Mouse (Mus musculus): ENCODE measurements around the gene Cant1.

Gene Cant1

DNA sequence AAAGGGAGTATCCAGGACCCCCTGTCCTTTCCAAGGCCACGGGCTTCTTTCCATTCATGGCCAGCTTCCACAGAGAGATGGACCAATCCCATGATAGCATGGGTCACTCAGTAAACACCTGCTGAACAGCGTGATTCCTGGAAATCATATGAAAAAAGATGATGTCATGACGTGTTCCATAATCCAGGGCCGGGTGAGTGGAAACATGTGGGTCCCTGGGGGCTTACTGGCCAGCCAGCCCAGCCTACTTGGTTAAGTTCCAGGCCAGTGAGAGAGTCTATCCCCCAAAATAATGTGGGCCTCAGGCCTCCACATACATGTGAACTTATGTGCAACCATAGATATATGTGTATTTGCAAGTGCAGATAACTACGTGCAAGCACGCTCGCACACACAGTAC is 47.0 kb downstream of the Cant1 start:
- no peak for DNase-seq (ENCODE audit: low spot score)

DNA sequence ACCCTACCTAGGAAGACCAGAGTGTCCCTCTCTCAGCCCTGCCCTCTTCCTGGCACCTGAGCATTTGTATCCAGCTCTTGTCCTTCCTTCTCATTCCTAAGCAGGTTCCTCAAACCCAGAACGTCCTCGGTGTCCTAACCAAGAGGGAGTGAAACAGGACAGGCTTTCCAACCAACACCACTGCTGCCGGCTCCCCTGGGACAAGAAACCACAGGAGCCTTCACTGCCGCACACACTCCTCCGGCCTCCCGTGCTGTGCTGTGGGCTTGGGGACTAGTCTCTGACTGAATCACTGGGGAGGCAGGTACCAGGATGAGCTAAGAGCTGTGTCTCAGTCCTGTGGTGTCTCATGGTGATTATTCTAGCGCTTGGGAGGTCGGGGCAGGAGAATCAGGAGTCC is 49.2 kb downstream of the Cant1 start:
- no peak for DNase-seq (ENCODE audit: low spot score)

DNA sequence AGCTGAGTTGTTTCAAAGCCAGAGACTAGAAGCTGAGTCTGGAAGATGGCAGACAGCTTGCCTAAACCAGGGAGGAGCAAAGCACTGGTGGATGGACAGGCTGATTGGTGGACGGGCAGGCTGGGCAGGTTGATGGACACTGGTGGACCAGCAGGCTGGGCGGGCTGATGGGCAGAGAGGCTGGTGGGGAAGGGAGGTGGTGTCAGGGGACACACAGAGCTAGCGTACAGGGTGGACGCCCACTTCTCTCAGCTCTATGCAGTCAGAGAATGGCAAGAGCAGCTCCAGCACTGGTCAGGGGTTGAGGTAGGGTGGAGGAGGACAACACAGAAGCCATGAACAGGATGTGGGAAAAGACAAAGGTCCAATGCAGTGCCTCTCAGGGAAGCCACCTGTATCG is 49.6 kb downstream of the Cant1 start:
- DNase-seq (ENCODE audit: low spot score), result no peak

DNA sequence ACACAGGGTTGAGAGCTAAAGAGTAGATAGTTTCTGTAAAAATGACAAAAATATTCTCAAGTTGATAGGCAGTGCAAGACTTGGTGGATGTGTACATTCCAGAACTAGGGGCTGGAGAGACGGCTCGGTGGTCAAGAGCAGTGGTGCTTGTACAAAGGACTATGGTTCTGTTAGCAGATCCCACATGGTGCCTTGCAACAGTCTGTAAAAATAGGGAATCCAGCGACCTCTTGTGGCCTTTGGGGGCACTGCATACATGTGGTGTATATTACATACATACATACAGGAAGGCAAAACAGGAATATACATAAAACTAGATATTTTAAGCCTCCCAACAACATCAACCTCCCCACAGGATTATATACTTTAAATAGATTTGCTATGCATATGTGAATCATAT is 50.6 kb downstream of the Cant1 start:
- peak; percentile 30 for DNase-seq (ENCODE audit: low spot score)

DNA sequence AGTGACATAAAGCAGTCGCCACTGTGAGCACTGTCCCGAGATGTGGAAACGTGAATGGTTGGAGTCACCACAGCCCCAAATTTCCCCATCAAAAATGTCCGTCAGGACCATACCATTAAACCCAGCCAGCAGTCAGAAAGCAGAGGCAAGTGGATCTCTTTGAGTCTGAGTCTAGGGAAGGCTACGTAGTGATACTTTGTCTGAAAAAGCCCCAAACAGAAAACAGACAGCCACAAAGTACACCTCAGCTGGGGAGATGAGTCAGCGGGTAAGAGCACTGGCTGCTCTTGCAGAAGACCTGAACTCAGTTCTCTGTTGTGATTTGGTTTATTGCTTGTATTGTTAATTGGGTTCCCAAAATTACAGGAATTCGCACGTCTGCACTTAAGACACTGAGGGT is 52.3 kb downstream of the Cant1 start:
- no peak for DNase-seq (ENCODE audit: low spot score)

DNA sequence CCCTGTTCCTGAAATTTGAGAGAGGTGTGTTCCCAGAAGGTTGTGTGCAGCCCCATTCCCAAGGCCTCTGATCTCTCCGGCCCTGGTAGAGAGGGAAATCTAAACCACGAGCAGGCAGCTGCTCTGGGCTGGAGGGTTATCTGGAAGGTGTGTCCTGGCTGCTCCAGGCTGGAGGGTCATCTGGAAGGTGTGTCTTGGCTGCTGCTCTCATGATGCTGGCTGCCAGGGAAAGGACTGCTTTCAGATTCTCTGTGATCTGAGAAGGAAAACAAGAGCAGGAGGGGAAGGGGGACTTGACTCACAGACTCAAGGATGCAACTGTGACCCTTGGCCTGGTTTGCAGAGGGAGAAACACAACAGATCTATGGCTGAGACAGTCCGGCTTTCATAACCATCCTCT is 52.8 kb downstream of the Cant1 start:
- DNase-seq (ENCODE audit: low spot score), result no peak

DNA sequence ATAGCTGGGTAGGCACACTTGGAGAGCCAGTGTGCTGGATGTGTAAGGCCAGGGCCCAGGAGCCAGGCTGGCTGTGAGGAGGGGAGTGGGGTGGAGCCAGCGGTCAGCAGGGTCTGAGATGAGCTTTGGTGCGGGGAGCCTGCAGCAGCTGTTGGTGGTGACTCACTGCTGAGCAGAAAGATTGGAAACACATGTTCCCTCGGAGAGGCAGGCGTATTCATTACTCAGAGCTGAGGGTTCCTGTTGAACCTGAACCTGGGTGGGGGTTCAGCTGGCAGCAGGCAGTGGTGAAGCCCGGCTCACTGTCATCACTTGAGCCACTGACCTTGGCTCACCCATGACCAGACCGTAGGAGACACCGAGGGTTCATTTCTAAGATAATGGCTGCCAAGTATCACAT is 53.7 kb downstream of the Cant1 start:
- no peak for DNase-seq (ENCODE audit: low spot score)

DNA sequence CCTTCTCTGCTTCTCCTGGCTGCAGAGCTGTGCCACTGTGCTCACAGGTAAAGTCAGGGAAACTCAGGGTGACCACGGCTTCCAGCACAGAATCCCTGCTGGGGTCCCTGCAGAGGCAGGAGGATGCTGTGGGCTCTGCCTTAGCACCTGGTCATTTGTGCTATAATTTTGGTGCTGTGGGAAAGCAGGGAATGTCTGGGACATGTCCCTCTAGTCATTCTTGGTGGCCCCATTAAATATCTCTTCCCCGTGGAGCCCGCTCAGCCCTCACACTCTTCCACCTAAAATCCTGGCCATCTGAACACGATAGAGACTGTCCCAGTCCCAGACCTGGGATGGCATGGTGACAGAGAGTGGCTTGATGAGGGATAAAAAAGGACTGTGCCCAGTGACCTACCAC is 54.9 kb downstream of the Cant1 start:
- DNase-seq (ENCODE audit: low spot score), result no peak

DNA sequence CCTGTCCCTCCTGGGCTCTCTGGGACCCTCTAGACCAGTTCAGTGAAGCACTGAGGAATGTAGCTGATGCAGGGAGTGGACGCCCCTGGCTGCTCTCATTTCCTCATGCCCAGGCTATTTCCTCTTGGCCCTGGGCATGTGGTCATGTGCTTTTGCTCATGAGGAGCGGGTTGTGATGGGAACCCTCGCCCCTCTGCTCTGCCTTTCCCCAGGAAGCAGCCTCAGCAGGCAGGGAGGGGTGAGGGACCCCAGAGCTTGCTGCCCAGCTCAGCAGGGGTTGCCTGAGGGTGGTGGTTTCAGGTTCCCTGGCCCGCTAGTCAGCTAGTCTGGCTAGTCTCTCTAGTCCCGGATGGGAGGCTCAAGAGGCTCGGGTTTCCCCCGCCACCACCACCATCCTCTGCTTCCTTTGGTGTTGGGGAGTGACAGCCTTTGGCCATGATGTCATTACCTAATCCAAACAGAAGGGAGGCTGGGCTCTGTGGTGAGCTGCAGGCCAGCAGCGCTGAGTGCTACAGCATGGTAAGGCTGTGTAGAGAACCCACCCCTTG is 55.8 kb downstream of the Cant1 start:
- peak; percentile 29 for DNase-seq (ENCODE audit: low spot score)

DNA sequence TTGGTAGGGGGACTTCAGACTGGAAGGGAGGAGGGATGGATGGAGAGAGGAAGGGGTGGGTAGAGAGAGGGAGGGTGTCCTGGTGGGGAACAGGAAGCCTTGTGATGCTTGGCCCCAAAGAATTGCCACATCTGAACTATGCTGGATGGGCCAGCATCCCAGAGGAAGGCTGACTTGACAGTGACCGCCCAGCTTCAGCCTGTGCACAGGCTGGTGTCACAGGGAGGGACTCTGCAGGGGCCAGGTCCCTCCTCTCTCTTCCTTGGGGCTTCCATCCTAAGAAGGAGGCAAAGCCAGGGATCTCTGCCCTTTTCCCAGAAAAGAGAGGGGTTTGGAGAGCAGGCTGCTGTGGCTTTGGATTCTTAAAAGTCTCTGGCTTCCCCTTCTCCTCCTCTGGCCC is 56.4 kb downstream of the Cant1 start:
- no peak for DNase-seq (ENCODE audit: low spot score)

DNA sequence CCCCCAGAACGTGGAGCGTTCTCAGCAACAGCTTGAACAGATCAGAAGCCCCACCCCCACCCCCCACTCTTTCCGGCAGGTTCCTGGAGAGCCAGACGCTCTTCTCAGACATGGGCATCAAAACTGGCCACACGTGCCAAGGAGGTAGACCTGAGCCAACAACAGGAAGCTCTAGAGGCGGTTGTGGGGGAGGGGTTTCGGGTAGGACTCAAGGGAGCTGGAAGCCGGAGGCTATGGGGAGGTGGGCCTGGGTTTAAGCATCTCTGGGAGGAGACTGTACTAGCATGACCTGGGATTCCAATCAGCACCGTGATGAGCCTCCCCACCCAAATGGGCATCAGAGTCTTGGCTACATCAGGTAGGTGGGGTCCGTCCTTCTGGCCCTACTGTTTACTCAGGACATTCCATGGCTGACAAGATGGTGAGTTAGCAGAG is 58.0 kb downstream of the Cant1 start:
- DNase-seq (ENCODE audit: low spot score), result no peak

DNA sequence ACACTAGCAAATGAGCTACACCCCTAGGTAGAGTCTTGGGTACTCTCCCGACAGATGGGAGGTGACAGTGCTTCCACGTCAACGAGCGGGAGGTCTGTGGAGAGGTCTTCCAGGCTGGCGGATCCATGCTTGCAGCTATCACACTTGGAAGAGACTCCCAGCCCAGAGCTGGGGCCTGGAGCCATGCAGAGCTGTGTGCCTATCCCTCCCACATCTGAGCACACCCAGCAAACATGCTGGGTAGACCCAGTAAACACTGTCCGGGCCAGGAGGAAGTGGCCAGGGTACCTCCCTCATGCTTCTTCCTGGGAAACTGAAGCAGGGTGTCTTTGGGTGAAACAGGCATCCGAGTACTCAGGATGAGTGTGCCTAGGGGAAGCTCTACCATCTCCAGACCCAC is 58.4 kb downstream of the Cant1 start:
- no peak for DNase-seq (ENCODE audit: low spot score)
